Mouse (Mus musculus): Measurements from ENCODE around the gene Nudt8.
A peak's percentile ranks its signal among the peaks of the same experiment; 100 is the strongest.
"Not testable (repeated sequence)": the region's sequence is repeated elsewhere in the genome, so short reads cannot be mapped to it uniquely, and the experiment has no call there.

Nudt8 gene

GRCm38 (mm10) chr19:4014802-4015201 lies 14.4 kb downstream of the Nudt8 start:
- no peak for DNase-seq (ENCODE audit: low spot score in 2 of 2)

- DNase-seq (ENCODE audit: low spot score in 2 of 2) = no peak
Measured at GRCm38 (mm10) chr19:4015635-4016034, 15.3 kb downstream of the Nudt8 start.

GRCm38 (mm10) chr19:4017921-4018587 lies 17.7 kb downstream of the Nudt8 start:
- no peak for DNase-seq (ENCODE audit: low spot score in 2 of 2)

- DNase-seq (ENCODE audit: low spot score in 2 of 2) = peak in 1 of 2 experiments; percentile 76
Measured at GRCm38 (mm10) chr19:4018743-4019583, 18.6 kb downstream of the Nudt8 start.

- no peak for DNase-seq (ENCODE audit: low spot score in 2 of 2)
Measured at GRCm38 (mm10) chr19:4023185-4023584, 22.8 kb downstream of the Nudt8 start.

GRCm38 (mm10) chr19:4027576-4027975 lies 27.2 kb downstream of the Nudt8 start:
- no peak for DNase-seq (ENCODE audit: low spot score in 2 of 2)

GRCm38 (mm10) chr19:4032668-4033067 lies 32.3 kb downstream of the Nudt8 start:
- no peak for DNase-seq (ENCODE audit: low spot score in 2 of 2)

- no peak for DNase-seq (ENCODE audit: low spot score in 2 of 2)
Measured at GRCm38 (mm10) chr19:4033298-4033697, 32.9 kb downstream of the Nudt8 start.

GRCm38 (mm10) chr19:4033742-4034141 lies 33.4 kb downstream of the Nudt8 start:
- DNase-seq (ENCODE audit: low spot score in 2 of 2) = no peak

GRCm38 (mm10) chr19:4036327-4037045 lies 36.1 kb downstream of the Nudt8 start:
- DNase-seq (ENCODE audit: low spot score in 2 of 2) = no peak

GRCm38 (mm10) chr19:4037154-4037787 lies 36.9 kb downstream of the Nudt8 start:
- DNase-seq (ENCODE audit: low spot score in 2 of 2) = not testable (repeated sequence)

- peak; percentile 73 to 83 for DNase-seq (ENCODE audit: low spot score in 2 of 2)
Measured at GRCm38 (mm10) chr19:4037788-4038232, 37.4 kb downstream of the Nudt8 start, which contains the start of gene Gstp1. Gene Gstp1, minus strand, starts transcription at chr19:4037985.

- DNase-seq (ENCODE audit: low spot score in 2 of 2) = not testable (repeated sequence)
Measured at GRCm38 (mm10) chr19:4040941-4041340, 40.6 kb downstream of the Nudt8 start.

- not testable (repeated sequence) for DNase-seq (ENCODE audit: low spot score in 2 of 2)
Measured at GRCm38 (mm10) chr19:4041500-4041899, 41.1 kb downstream of the Nudt8 start.

GRCm38 (mm10) chr19:4042124-4042523 lies 41.7 kb downstream of the Nudt8 start:
- no peak for DNase-seq (ENCODE audit: low spot score in 2 of 2)

- DNase-seq (ENCODE audit: low spot score in 2 of 2) = not testable (repeated sequence)
Measured at GRCm38 (mm10) chr19:4044109-4044508, 43.7 kb downstream of the Nudt8 start.

GRCm38 (mm10) chr19:4045966-4046865 lies 45.8 kb downstream of the Nudt8 start, which contains the start of gene Gstp2:
Gene Gstp2, minus strand, starts transcription at chr19:4046023.
- DNase-seq (ENCODE audit: low spot score in 2 of 2) = peak; percentile 59 to 66

GRCm38 (mm10) chr19:4046866-4047254 lies 46.5 kb downstream of the Nudt8 start:
- no peak for DNase-seq (ENCODE audit: low spot score in 2 of 2)

- peak; percentile 29 to 58 for DNase-seq (ENCODE audit: low spot score in 2 of 2)
Measured at GRCm38 (mm10) chr19:4047859-4048258, 47.5 kb downstream of the Nudt8 start.

GRCm38 (mm10) chr19:4049069-4049468 lies 48.7 kb downstream of the Nudt8 start:
- DNase-seq (ENCODE audit: low spot score in 2 of 2) = not testable (repeated sequence)

Data from frontal cortex, postnatal 10 days (tissue).